1 mouse cellular context compared by ENCODE assay signal in the genomic region with DNA sequence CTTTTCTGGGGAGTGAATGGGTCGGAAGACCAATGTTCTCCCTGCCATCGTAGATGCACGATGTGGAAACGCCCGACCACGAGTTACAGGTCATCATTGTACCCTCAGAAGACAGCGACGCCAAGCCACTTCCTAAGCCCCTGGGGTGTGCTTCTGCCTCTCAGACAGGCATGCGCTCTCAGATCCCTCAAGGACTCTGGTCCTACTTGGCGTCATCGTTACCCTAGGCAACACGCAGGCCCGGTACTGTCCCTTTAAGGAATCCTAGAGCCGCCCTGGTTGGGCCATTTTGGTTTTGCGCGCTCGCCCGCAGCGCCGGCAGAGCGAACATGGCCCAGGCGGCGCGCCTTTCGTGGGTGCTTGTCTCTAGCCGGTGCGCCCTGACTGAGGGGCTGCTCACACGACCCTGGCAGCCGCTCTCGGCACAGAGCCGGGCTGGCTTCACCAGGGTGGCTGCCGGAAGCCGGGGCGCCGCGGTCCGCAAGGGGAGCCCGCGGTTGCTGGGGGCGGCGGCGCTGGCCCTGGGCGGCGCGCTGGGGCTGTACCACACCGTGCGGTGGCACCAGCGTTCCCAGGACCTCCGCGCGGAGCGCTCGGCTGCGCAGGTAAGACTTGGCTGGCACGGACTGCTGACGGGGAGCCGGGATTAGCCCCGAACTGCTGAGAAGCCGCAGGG.
TF ChIP-seq lines count a peak whose summit lies in the region.

No protein-coding gene starts in this region.

TF ChIP-seq in CH12.LX, 34 proteins besides CTCF, POLR2A, EP300 and RAD21:
- TF ChIP-seq JUN (IDR thresholded peaks at IDR 0.05; ENCODE audit: insufficient read depth, low read depth, low read length), result no peak
- no peak for TF ChIP-seq PAX5 (IDR thresholded peaks at IDR 0.05; ENCODE audit: low read length)
- no peak for TF ChIP-seq GABPA (IDR thresholded peaks at IDR 0.05; ENCODE audit: insufficient replicate concordance, low read depth, low read length)
- no peak for TF ChIP-seq ZNF384 (IDR thresholded peaks at IDR 0.05; ENCODE audit: low read depth, low read length)
- no peak; the same call in 1 of the 2 replicates for TF ChIP-seq MAX (IDR thresholded peaks at IDR 0.05; ENCODE audit: low read length)
- TF ChIP-seq SMC3 (IDR thresholded peaks at IDR 0.05; ENCODE audit: low read depth, low read length), result no peak
- TF ChIP-seq ETS1 (conservative IDR thresholded peaks at IDR 0.05; ENCODE audit: low read depth, low read length), result no peak
- 0 out of 2 replicates have a peak, but pooled peaks have one; percentile 20 for TF ChIP-seq TBP (conservative IDR thresholded peaks at IDR 0.05; ENCODE audit: low read depth, low read length)
- TF ChIP-seq SIN3A (IDR thresholded peaks at IDR 0.05; ENCODE audit: low read length), result peak; percentile 98
- TF ChIP-seq MAFK (IDR thresholded peaks at IDR 0.05; ENCODE audit: insufficient replicate concordance, low read length), result no peak
- TF ChIP-seq ELF1 (IDR thresholded peaks at IDR 0.05; ENCODE audit: low read depth, low read length), result no peak; the same call in 1 of the 2 replicates
- no peak for TF ChIP-seq E2F4 (IDR thresholded peaks at IDR 0.05; ENCODE audit: insufficient replicate concordance, low read depth, low read length)
- TF ChIP-seq NELFE (IDR thresholded peaks at IDR 0.05; ENCODE audit: low read depth, low read length), result no peak
- peak; percentile 50; the same call in 1 of the 2 replicates for TF ChIP-seq UBTF (IDR thresholded peaks at IDR 0.05; ENCODE audit: low read depth, low read length)
- TF ChIP-seq USF2 (conservative IDR thresholded peaks at IDR 0.05; ENCODE audit: low read depth, low read length), result no peak
- no peak for TF ChIP-seq BHLHE40 (IDR thresholded peaks at IDR 0.05; ENCODE audit: low read depth, low read length)
- TF ChIP-seq ZKSCAN1 (IDR thresholded peaks at IDR 0.05; ENCODE audit: borderline replicate concordance, low read depth, low read length), result no peak
- TF ChIP-seq HCFC1 (IDR thresholded peaks at IDR 0.05; ENCODE audit: low read depth, low read length), result peak; percentile 35
- TF ChIP-seq RCOR1 (conservative IDR thresholded peaks at IDR 0.05; ENCODE audit: low read depth, low read length), result no peak
- TF ChIP-seq MEF2A (IDR thresholded peaks at IDR 0.05; ENCODE audit: borderline replicate concordance, low read depth, low read length), result no peak
- TF ChIP-seq KAT2A (IDR thresholded peaks at IDR 0.05; ENCODE audit: insufficient replicate concordance, low read length), result no peak
- no peak for TF ChIP-seq IRF4 (IDR thresholded peaks at IDR 0.05; ENCODE audit: low read depth, low read length)
- TF ChIP-seq ZMIZ1 (IDR thresholded peaks at IDR 0.05; ENCODE audit: low read depth, low read length), result peak; percentile 68; the same call in 1 of the 2 replicates
- no peak for TF ChIP-seq POLR2AphosphoS2 (IDR thresholded peaks at IDR 0.05; ENCODE audit: low read depth, low read length)
- TF ChIP-seq CHD2 (IDR thresholded peaks at IDR 0.05; ENCODE audit: low read length), result no peak
- TF ChIP-seq JUND (conservative IDR thresholded peaks at IDR 0.05; ENCODE audit: low read depth, low read length), result no peak
- TF ChIP-seq TCF12 (IDR thresholded peaks at IDR 0.05; ENCODE audit: low read depth, low read length), result 0 out of 2 replicates have a peak, but pooled peaks have one; percentile 18
- peak; percentile 87; the same call in 1 of the 2 replicates for TF ChIP-seq MXI1 (IDR thresholded peaks at IDR 0.05; ENCODE audit: low read depth, low read length)
- no peak for TF ChIP-seq ZC3H11A (IDR thresholded peaks at IDR 0.05; ENCODE audit: low read depth, low read length)
- peak; percentile 78 for TF ChIP-seq NRF1 (IDR thresholded peaks at IDR 0.05; ENCODE audit: low read depth, low read length)
